Mouse (Mus musculus) forebrain, embryonic 11.5 days (tissue): ENCODE data around the gene BC005537. TPM values are rescaled to one million over a fixed set of nuclear protein-coding genes. Genes with fewer than 3 reads are reported as not detected.
"Not testable (repeated sequence)": the region's sequence is repeated elsewhere in the genome, so short reads cannot be mapped to it uniquely, and the experiment has no call there.

ENCODE experiments used
- ATAC-seq: fragments of 200-750 bp; cut with Nextera tagmentation; replicated peaks from 2 replicates; pipeline ENCODE4 v1.8.0; 2017; ENCODE audit warnings: moderate TSS enrichment; ENCODE audit not compliant: low FRiP score
- DNase-seq: peaks from one replicate; pipeline ENCODE4 v3.0.0-alpha.2; 2017; ENCODE audit warnings: low spot score
- H3K27ac ChIP-seq: fragments of 300-500 bp; sonication (generic); 2 replicates; pipeline ENCODE4 v1.5.1; 2014; ENCODE audit warnings: low read depth, low read length
- H3K27me3 ChIP-seq: fragments of 300-500 bp; sonication (generic); 2 replicates; pipeline ENCODE4 v1.6.1; 2014; ENCODE audit warnings: mild to moderate bottlenecking, low read length, mixed read lengths; ENCODE audit not compliant: control insufficient read depth, insufficient read depth
- H3K36me3 ChIP-seq: fragments of 300-500 bp; sonication (generic); 2 replicates; pipeline ENCODE4 v1.6.1; 2014; ENCODE audit warnings: mild to moderate bottlenecking, low read length, moderate library complexity, mixed read lengths; ENCODE audit not compliant: control insufficient read depth, insufficient read depth
- H3K4me1 ChIP-seq: fragments of 300-500 bp; sonication (generic); replicated peaks from 2 replicates; pipeline ENCODE4 v1.6.1; 2014; ENCODE audit warnings: low read length, mixed read lengths; ENCODE audit not compliant: control insufficient read depth, insufficient read depth
- H3K4me2 ChIP-seq: fragments of 300-500 bp; sonication (generic); 2 replicates; pipeline ENCODE4 v1.6.1; 2014; ENCODE audit warnings: low read depth, mild to moderate bottlenecking, low read length, moderate library complexity, mixed read lengths; ENCODE audit not compliant: severe bottlenecking
- H3K4me3 ChIP-seq: fragments of 300-500 bp; sonication (generic); 2 replicates; pipeline ENCODE4 v1.5.1; 2014; ENCODE audit warnings: low read depth, low read length
- H3K9ac ChIP-seq: fragments of 300-500 bp; sonication (generic); 2 replicates; pipeline ENCODE4 v1.6.1; 2014; ENCODE audit warnings: low read length
- H3K9me3 ChIP-seq: fragments of 300-500 bp; sonication (generic); 2 replicates; pipeline ENCODE4 v1.6.1; 2016; ENCODE audit warnings: low read length, mixed read lengths; ENCODE audit not compliant: control insufficient read depth
- WGBS: fragments of 180-500 bp; shearing (Covaris S2); extraction: QIAGEN DNeasy Blood & Tissue Kit; methylation state at CpG from one replicate; pipeline ENCODE4 v1.1.7; 2014; 5-methylcytosine and 5-hydroxymethylcytosine counted together
- polyA plus RNA-seq: library from polyadenylated mRNA; unstranded; fragments of >200 nt; fragmentation: Nextera tagmentation; extraction: Ambion mirVana; gene quantifications from 2 replicates; pipeline ENCODE4 v1.2.1, GENCODE M21; 2014

BC005537 gene
- polyA plus RNA-seq, 1 experiment from 2014 or later = 27.5 TPM

- no peak for DNase-seq
Measured at GRCm38 (mm10) chr13:24830756-24831352, 29.4 kb downstream of the BC005537 start.

GRCm38 (mm10) chr13:24831353-24832130, 30.1 kb downstream of the BC005537 start, which contains the start of the genes Acot13 and Tdp2:
Acot13 (minus strand) TSS chr13:24831540.
Tdp2 (plus strand) TSS chr13:24831679.
- peaks cover 8% of the 10 kb centered on the region for H3K4me1 ChIP-seq
- WGBS = under 1% methylated on average over 85 of the region's 90 CpGs
- H3K27me3 ChIP-seq = no peaks in the 10 kb centered on the region
- peak within 1 kb of the TSS; percentile 91 for H3K27ac ChIP-seq
- peak within 1 kb of the TSS; percentile 95 for H3K9ac ChIP-seq
- H3K9me3 ChIP-seq = no peaks in the 10 kb centered on the region
- DNase-seq (peak; percentile 100), ATAC-seq (peak; percentile 97)
- peak within 1 kb of the TSS; percentile 90 for H3K4me3 ChIP-seq
- peak within 1 kb of the TSS; percentile 47 for H3K4me2 ChIP-seq
- no peaks in the 10 kb centered on the region; the same call in 1 of the 2 replicates for H3K36me3 ChIP-seq

More at GRCm38 (mm10) chr13:24830756-24831352, 29.4 kb downstream of the BC005537 start:
- Histone ChIP-seq H3K4me2 (peak overlapping the region; percentile 47), H3K4me3 (peak overlapping the region; percentile 90), H3K27me3 (no peaks in the 10 kb centered on the region), H3K4me1 (peaks cover 8% of the 10 kb centered on the region), H3K27ac (peak overlapping the region; percentile 25; the same call in 1 of the 2 replicates), H3K36me3 (no peaks in the 10 kb centered on the region; the same call in 1 of the 2 replicates), H3K9me3 (no peaks in the 10 kb centered on the region), H3K9ac (peak overlapping the region; percentile 95)
- 4% methylated on average over 20 of the region's 20 CpGs for WGBS
- no peak for ATAC-seq

GRCm38 (mm10) chr13:24832131-24832810, 30.8 kb downstream of the BC005537 start:
- WGBS = 5% methylated on average over 21 of the region's 21 CpGs
- ATAC-seq (peak; percentile 34), DNase-seq (no peak)

GRCm38 (mm10) chr13:24832811-24833155, 31.3 kb downstream of the BC005537 start:
- Histone ChIP-seq H3K4me3 (peak overlapping the region; percentile 90), H3K4me1 (peaks cover 8% of the 10 kb centered on the region), H3K27me3 (no peaks in the 10 kb centered on the region), H3K9me3 (no peaks in the 10 kb centered on the region), H3K9ac (peak overlapping the region; percentile 95), H3K36me3 (no peaks in the 10 kb centered on the region; the same call in 1 of the 2 replicates), H3K4me2 (peak overlapping the region; percentile 47), H3K27ac (no peak overlapping the region)
- WGBS = 80% methylated on average over 2 of the region's 2 CpGs
- no peak for ATAC-seq
- no peak for DNase-seq

More at GRCm38 (mm10) chr13:24832131-24832810, 30.8 kb downstream of the BC005537 start:
- peaks cover 8% of the 10 kb centered on the region for H3K4me1 ChIP-seq
- peak overlapping the region; percentile 91 for H3K27ac ChIP-seq
- H3K4me3 ChIP-seq = peak overlapping the region; percentile 90
- H3K9me3 ChIP-seq = no peaks in the 10 kb centered on the region
- H3K4me2 ChIP-seq = peak overlapping the region; percentile 47
- no peaks in the 10 kb centered on the region for H3K27me3 ChIP-seq
- peak overlapping the region; percentile 95 for H3K9ac ChIP-seq
- no peaks in the 10 kb centered on the region; the same call in 1 of the 2 replicates for H3K36me3 ChIP-seq

- H3K4me3 ChIP-seq, H3K4me2 ChIP-seq, H3K9me3 ChIP-seq, H3K9ac ChIP-seq, H3K4me1 ChIP-seq, H3K27ac ChIP-seq, DNase-seq, ATAC-seq, H3K27me3 ChIP-seq, H3K36me3 ChIP-seq: not testable (repeated sequence)
- 89% methylated on average over 8 of the region's 8 CpGs for WGBS
Measured at GRCm38 (mm10) chr13:24837765-24838164, 36.3 kb downstream of the BC005537 start.

- no peaks in the 10 kb centered on the region for H3K9me3 ChIP-seq
- ATAC-seq = no peak
- H3K4me1 ChIP-seq = peaks cover 3% of the 10 kb centered on the region; the same call in 1 of the 2 replicates
- no peak overlapping the region for H3K4me2 ChIP-seq
- H3K27ac ChIP-seq = no peak overlapping the region
- no peak overlapping the region for H3K9ac ChIP-seq
- no peaks in the 10 kb centered on the region for H3K27me3 ChIP-seq
- no peaks in the 10 kb centered on the region; the same call in 1 of the 2 replicates for H3K36me3 ChIP-seq
- DNase-seq = no peak
- WGBS = 81% methylated on average over 3 of the region's 3 CpGs
- H3K4me3 ChIP-seq = no peak overlapping the region
Measured at GRCm38 (mm10) chr13:24839831-24840230, 38.4 kb downstream of the BC005537 start.

GRCm38 (mm10) chr13:24841702-24842101, 40.2 kb downstream of the BC005537 start:
- Histone ChIP-seq H3K4me3 (no peak overlapping the region), H3K27me3 (no peaks in the 10 kb centered on the region), H3K4me1 (peaks cover 3% of the 10 kb centered on the region; the same call in 1 of the 2 replicates), H3K9me3 (no peaks in the 10 kb centered on the region), H3K9ac (no peak overlapping the region), H3K36me3 (no peaks in the 10 kb centered on the region; the same call in 1 of the 2 replicates), H3K27ac (no peak overlapping the region), H3K4me2 (no peak overlapping the region)
- WGBS = 94% methylated on average over 3 of the region's 3 CpGs
- DNase-seq (no peak), ATAC-seq (no peak)
